Mouse (Mus musculus) regulatory T cell (primary cell): ENCODE results near the gene Fkbp4.

Source experiments
- in situ Hi-C: fragments of 300-600 bp; cut with MboI, MseI; formaldehyde crosslinking; loops from one replicate; pipeline ENCODE4 v1.15.1; 2025; ENCODE audit warnings: high pct_unique_total_duplicates

Gene Fkbp4

GRCm38 (mm10) chr6:128438317-128438870, at the start of gene Fkbp4:
Fkbp4 (minus strand) TSS chr6:128438677.
- in situ Hi-C loops, result no loop called here

- in situ Hi-C loops, result no loop called here
These were observed 49.3 kb upstream of the Fkbp4 start for GRCm38 (mm10) chr6:128487736-128488135.

GRCm38 (mm10) chr6:128479463-128480454, 41.3 kb upstream of the Fkbp4 start:
- in situ Hi-C loops, result no loop called here

- in situ Hi-C loops, result no loop called here
These were observed 39.0 kb upstream of the Fkbp4 start for GRCm38 (mm10) chr6:128477495-128477894.

- in situ Hi-C loops, result no loop called here
These were observed 35.6 kb upstream of the Fkbp4 start for GRCm38 (mm10) chr6:128474112-128474511.

GRCm38 (mm10) chr6:128469451-128469850, 31.0 kb upstream of the Fkbp4 start:
- in situ Hi-C loops, result no loop called here

- in situ Hi-C loops, result no loop called here
These were observed 28.8 kb upstream of the Fkbp4 start for GRCm38 (mm10) chr6:128467298-128467697.

GRCm38 (mm10) chr6:128466563-128466962, 28.1 kb upstream of the Fkbp4 start:
- in situ Hi-C loops, result no loop called here

- in situ Hi-C loops, result no loop called here
These were observed 27.6 kb upstream of the Fkbp4 start for GRCm38 (mm10) chr6:128466043-128466442.

- in situ Hi-C loops, result no loop called here
These were observed 26.5 kb upstream of the Fkbp4 start for GRCm38 (mm10) chr6:128464996-128465395.

- in situ Hi-C loops, result no loop called here
These were observed 23.1 kb upstream of the Fkbp4 start for GRCm38 (mm10) chr6:128461606-128462005.

- in situ Hi-C loops, result no loop called here
These were observed 22.4 kb upstream of the Fkbp4 start for GRCm38 (mm10) chr6:128460729-128461503.

GRCm38 (mm10) chr6:128460321-128460720, 21.8 kb upstream of the Fkbp4 start:
- in situ Hi-C loops, result no loop called here

GRCm38 (mm10) chr6:128457186-128457585, 18.7 kb upstream of the Fkbp4 start:
- in situ Hi-C loops, result no loop called here

GRCm38 (mm10) chr6:128455835-128456605, 17.5 kb upstream of the Fkbp4 start:
- in situ Hi-C loops, result no loop called here

GRCm38 (mm10) chr6:128447063-128447462, 8.6 kb upstream of the Fkbp4 start:
- in situ Hi-C loops, result no loop called here

GRCm38 (mm10) chr6:128445761-128446535, 7.5 kb upstream of the Fkbp4 start:
- in situ Hi-C loops, result no loop called here

GRCm38 (mm10) chr6:128440238-128440637, 1.8 kb upstream of the Fkbp4 start:
- in situ Hi-C loops, result no loop called here

- in situ Hi-C loops, result no loop called here
These were observed 429 bp upstream of the Fkbp4 start for GRCm38 (mm10) chr6:128438871-128439341.

GRCm38 (mm10) chr6:128437731-128438316, 653 bp downstream of the Fkbp4 start:
- in situ Hi-C loops, result no loop called here
